Mouse (Mus musculus) hindbrain, embryonic 16.5 days (tissue): ENCODE results near the gene Scarf1. TPM values are rescaled to one million over a fixed set of nuclear protein-coding genes. Genes with fewer than 3 reads are reported as not detected.

Experiments used
- ATAC-seq: fragments of 200-750 bp; cut with Nextera tagmentation; 2 replicates; pipeline ENCODE4 v1.8.0; 2017; ENCODE audit warnings: moderate TSS enrichment, moderate library complexity
- H3K27ac ChIP-seq: fragments of 300-500 bp; sonication (generic); 2 replicates; pipeline ENCODE4 v1.5.1; 2014; ENCODE audit warnings: low read depth, mild to moderate bottlenecking, control low read depth, low read length, moderate library complexity
- H3K27me3 ChIP-seq: fragments of 300-500 bp; sonication (generic); replicated peaks from 2 replicates; pipeline ENCODE4 v1.6.1; 2014; ENCODE audit warnings: low read length; ENCODE audit not compliant: control insufficient read depth, insufficient read depth
- H3K36me3 ChIP-seq: fragments of 300-500 bp; sonication (generic); 2 replicates; pipeline ENCODE4 v1.6.1; 2014; ENCODE audit warnings: mild to moderate bottlenecking, low read length, moderate library complexity, mixed read lengths; ENCODE audit not compliant: control insufficient read depth, insufficient read depth
- H3K4me1 ChIP-seq: fragments of 300-500 bp; sonication (generic); 2 replicates; pipeline ENCODE4 v1.6.1; 2014; ENCODE audit warnings: low read depth, low read length; ENCODE audit not compliant: control insufficient read depth, insufficient read depth
- H3K4me2 ChIP-seq: fragments of 300-500 bp; sonication (generic); 2 replicates; pipeline ENCODE4 v1.6.1; 2014; ENCODE audit warnings: mild to moderate bottlenecking, low read length, control low read depth, moderate library complexity
- H3K4me3 ChIP-seq: fragments of 300-500 bp; sonication (generic); 2 replicates; pipeline ENCODE4 v1.5.1; 2014; ENCODE audit warnings: mild to moderate bottlenecking, low read length, control low read depth, moderate library complexity
- H3K9ac ChIP-seq: fragments of 300-500 bp; sonication (generic); 2 replicates; pipeline ENCODE4 v1.6.1; 2014; ENCODE audit warnings: low read depth, mild to moderate bottlenecking, control low read depth, low read length, moderate library complexity
- H3K9me3 ChIP-seq: fragments of 300-500 bp; sonication (generic); 2 replicates; pipeline ENCODE4 v1.6.1; 2014; ENCODE audit warnings: mild to moderate bottlenecking, low read length, moderate library complexity; ENCODE audit not compliant: control insufficient read depth
- WGBS: fragments of 180-500 bp; shearing (Covaris S2); extraction: QIAGEN DNeasy Blood & Tissue Kit; methylation state at CpG from one replicate; pipeline ENCODE4 v1.1.7; 2014; 5-methylcytosine and 5-hydroxymethylcytosine counted together
- polyA plus RNA-seq: library from polyadenylated mRNA; unstranded; fragments of >200 nt; fragmentation: Nextera tagmentation; extraction: Ambion mirVana; gene quantifications from 2 replicates; pipeline ENCODE4 v1.2.1, GENCODE M21; 2015

Gene Scarf1
- polyA plus RNA-seq, 1 experiment from 2014 or later = 4.2 TPM

GRCm38 (mm10) chr11:75540710-75541581 is 27.6 kb downstream of the Scarf1 start:
- Histone ChIP-seq H3K9me3 (no peaks in the 10 kb centered on the region), H3K27me3 (no peaks in the 10 kb centered on the region), H3K4me3 (no peak overlapping the region), H3K9ac (no peak overlapping the region), H3K4me2 (no peak overlapping the region), H3K4me1 (peaks cover 5% of the 10 kb centered on the region), H3K27ac (peak overlapping the region; percentile 4; the same call in 1 of the 2 replicates), H3K36me3 (no peaks in the 10 kb centered on the region)
- 0 out of 2 replicates have a peak, but pooled peaks have one; percentile 40 for ATAC-seq
- WGBS = 71% methylated on average over 19 of the region's 19 CpGs

DNA sequence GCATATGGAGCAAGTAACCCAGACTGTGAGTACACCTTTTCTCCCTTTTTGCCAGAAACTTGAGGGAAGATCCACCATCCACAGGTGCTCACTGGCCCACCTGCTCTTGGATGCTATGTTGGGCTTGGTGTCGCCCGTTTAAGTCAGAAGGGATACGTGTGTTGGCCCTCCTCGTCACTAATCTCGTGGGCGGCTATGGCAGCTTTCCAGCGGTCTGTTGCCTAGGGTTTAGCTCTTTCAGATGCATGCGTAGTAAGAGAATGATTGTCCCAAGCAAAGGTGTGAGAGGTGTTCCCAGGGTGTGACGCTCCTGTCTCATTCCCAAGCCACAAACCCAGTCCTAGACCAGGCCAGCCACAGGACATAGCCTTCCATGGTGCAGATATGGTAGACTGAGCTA is 31.4 kb downstream of the Scarf1 start:
- Histone ChIP-seq H3K4me2 (no peak overlapping the region), H3K27me3 (no peaks in the 10 kb centered on the region), H3K4me3 (no peak overlapping the region), H3K4me1 (peaks cover 2% of the 10 kb centered on the region), H3K9ac (no peak overlapping the region), H3K9me3 (no peaks in the 10 kb centered on the region), H3K36me3 (peaks cover 8% of the 10 kb centered on the region; the same call in 1 of the 2 replicates), H3K27ac (no peak overlapping the region)
- WGBS = 81% methylated on average over 9 of the region's 9 CpGs
- no peak for ATAC-seq

DNA sequence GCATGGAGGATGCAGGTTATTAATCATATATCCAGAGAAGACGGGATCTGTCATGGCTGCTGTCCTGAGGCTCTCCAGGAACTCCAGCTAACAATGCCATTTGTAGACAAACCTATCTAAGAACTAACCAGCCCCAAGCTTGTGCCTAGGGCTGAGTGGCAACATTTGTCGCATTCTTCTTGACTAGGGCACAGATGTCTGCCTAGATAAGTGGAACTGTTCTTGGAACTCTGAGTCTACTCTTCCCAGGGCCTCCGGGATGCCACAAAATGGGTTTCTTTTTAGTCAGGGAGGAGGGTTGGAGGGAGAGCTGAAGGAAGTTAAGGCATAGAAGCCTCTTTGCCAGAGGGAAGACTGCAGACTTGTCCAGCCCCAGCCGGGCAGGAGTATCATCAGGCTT is 32.7 kb downstream of the Scarf1 start:
- no peak overlapping the region for H3K9ac ChIP-seq
- 75% methylated on average over 4 of the region's 4 CpGs for WGBS
- no peaks in the 10 kb centered on the region for H3K27me3 ChIP-seq
- no peak overlapping the region for H3K27ac ChIP-seq
- no peak overlapping the region for H3K4me3 ChIP-seq
- ATAC-seq = no peak
- peaks cover 12% of the 10 kb centered on the region for H3K4me1 ChIP-seq
- H3K4me2 ChIP-seq = no peak overlapping the region
- H3K9me3 ChIP-seq = no peaks in the 10 kb centered on the region
- peaks cover 8% of the 10 kb centered on the region; the same call in 1 of the 2 replicates for H3K36me3 ChIP-seq

DNA sequence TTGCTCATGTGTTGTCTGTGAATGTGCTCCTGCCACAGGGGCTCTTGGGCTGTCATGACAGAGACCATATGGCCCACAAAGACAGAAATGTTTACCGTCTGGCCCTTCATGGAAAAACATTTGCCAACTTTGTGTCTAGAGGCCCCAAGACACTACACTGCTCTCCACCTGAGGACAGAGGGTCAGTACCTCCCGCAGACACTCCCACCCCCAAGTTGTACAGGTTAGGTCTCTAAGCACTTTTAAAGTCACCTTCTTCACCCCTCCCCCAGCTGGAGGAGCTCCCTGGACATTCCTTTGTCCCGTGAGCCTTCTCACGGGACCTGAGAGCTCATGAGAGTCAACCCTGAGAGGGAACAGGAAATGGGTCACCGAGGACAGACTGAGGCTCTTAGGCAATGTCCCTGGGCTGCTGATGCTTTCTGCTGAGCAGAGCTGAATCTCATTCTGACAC is 36.3 kb downstream of the Scarf1 start:
- Histone ChIP-seq H3K4me2 (no peak overlapping the region), H3K9ac (no peak overlapping the region), H3K27me3 (no peaks in the 10 kb centered on the region), H3K4me1 (peaks cover 26% of the 10 kb centered on the region), H3K9me3 (no peaks in the 10 kb centered on the region), H3K27ac (no peak overlapping the region; the same call in 1 of the 2 replicates), H3K36me3 (peaks cover 11% of the 10 kb centered on the region; the same call in 1 of the 2 replicates), H3K4me3 (no peak overlapping the region)
- 46% methylated on average over 5 of the region's 5 CpGs for WGBS
- no peak for ATAC-seq

DNA sequence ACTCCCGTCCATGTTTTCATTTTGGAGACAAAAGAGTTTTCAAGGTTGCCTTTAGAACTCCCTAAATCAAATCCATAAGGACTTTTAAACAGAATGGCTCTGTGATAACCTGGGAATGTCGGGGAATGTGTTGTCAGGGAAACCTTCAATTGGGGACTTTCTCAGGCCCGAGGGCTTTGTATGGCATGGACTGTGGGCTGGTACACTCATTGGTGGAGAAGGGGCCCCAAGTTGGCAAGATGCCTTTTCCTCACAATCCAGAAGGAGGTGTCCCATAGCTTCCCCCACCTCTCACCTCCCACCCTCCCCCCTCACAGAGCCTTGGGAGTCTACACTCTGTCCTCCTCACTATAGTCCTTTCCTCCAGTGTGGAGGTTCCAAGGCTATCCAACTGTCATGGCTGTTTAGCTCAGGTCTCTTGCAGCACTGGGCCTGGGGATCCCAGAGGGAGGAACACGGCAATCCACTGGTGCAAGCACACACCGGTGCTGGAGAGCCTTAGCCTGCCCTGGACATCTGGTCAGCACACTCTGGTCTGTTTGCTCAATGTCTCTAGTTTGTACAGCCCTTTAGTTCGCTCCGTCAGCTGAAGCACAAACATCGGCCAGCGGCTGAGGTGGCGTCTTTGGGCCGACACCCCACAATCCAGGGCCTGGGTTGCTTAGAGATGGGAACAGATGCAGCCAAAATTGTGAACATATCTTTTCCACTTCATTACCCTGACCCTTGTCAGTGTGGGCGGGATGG is 37.0 kb downstream of the Scarf1 start:
- no peaks in the 10 kb centered on the region for H3K27me3 ChIP-seq
- H3K9me3 ChIP-seq = no peaks in the 10 kb centered on the region
- peak; percentile 54 for ATAC-seq
- peaks cover 26% of the 10 kb centered on the region for H3K4me1 ChIP-seq
- H3K4me3 ChIP-seq = no peak overlapping the region
- peaks cover 13% of the 10 kb centered on the region; the same call in 1 of the 2 replicates for H3K36me3 ChIP-seq
- no peak overlapping the region for H3K27ac ChIP-seq
- H3K9ac ChIP-seq = no peak overlapping the region
- no peak overlapping the region for H3K4me2 ChIP-seq
- 36% methylated on average over 12 of the region's 12 CpGs for WGBS

DNA sequence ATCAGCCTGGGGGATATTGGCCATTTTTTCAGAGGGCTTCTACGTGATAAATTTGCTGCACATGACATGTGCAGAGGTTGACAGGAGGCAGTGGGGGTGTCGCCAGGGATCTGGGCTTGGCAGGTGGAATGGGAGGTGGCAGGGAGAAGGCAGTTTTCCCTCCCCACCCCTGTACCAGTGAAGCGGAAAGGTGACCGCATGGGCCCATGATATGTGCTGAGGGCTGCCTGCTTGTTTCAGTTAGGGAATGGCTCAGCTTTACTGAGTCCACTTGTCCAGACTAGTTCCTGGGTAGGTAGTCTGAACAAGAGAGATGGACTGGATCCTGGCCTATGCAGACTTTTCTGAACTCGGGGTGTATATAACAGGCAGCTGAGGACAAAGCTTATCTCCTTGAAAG is 38.0 kb downstream of the Scarf1 start:
- H3K27ac ChIP-seq = no peak overlapping the region
- no peak overlapping the region for H3K4me2 ChIP-seq
- H3K4me1 ChIP-seq = peaks cover 26% of the 10 kb centered on the region
- no peaks in the 10 kb centered on the region for H3K27me3 ChIP-seq
- H3K9me3 ChIP-seq = no peaks in the 10 kb centered on the region
- WGBS = 83% methylated on average over 5 of the region's 5 CpGs
- no peak for ATAC-seq
- H3K9ac ChIP-seq = no peak overlapping the region
- H3K36me3 ChIP-seq = peaks cover 13% of the 10 kb centered on the region; the same call in 1 of the 2 replicates
- no peak overlapping the region for H3K4me3 ChIP-seq

GRCm38 (mm10) chr11:75551961-75552441 is 38.7 kb downstream of the Scarf1 start:
- peak; percentile 32; the same call in 1 of the 2 replicates for ATAC-seq
- H3K36me3 ChIP-seq = peaks cover 10% of the 10 kb centered on the region; the same call in 1 of the 2 replicates
- WGBS = 37% methylated on average over 9 of the region's 9 CpGs
- no peak overlapping the region for H3K4me2 ChIP-seq
- no peak overlapping the region for H3K4me3 ChIP-seq
- H3K9ac ChIP-seq = 0 out of 2 replicates have a peak overlapping the region, but pooled peaks have one; percentile 4
- H3K27ac ChIP-seq = no peak overlapping the region; the same call in 1 of the 2 replicates
- peaks cover 26% of the 10 kb centered on the region for H3K4me1 ChIP-seq
- no peaks in the 10 kb centered on the region for H3K9me3 ChIP-seq
- H3K27me3 ChIP-seq = no peaks in the 10 kb centered on the region

DNA sequence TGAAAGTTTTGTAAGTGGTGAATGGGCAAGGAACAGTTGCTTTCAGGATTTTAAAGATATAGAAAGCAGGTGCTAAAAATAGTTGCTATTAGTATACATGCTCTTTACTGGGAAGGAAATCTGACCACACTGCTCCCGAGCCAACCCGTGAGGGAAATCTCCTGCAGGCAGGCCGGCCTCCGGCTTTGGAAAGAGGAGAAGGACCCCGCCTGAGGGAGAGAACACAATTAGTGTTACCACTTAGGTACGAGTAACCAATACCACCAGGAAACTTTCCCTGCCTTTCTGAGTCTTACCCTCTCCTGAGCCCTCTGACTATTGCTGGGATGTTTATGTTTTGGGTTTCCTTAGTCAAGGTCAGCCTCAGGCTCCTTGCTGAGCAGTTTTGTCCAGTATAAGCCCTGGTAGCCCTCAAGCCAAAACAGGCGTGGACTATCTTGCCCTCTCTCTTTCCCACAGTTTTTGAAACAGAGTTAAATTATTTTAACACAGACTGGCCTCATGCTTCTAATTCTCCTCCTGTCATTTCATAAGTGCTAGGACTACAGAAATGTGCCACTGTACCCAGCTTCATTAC is 39.7 kb downstream of the Scarf1 start:
- no peak overlapping the region; the same call in none of the 2 replicates for H3K27ac ChIP-seq
- WGBS = 65% methylated on average over 7 of the region's 7 CpGs

More for the DNA sequence above, 39.7 kb downstream of the Scarf1 start:
- H3K27me3 ChIP-seq = no peaks in the 10 kb centered on the region
- no peak overlapping the region for H3K9ac ChIP-seq
- no peak for ATAC-seq
- H3K4me1 ChIP-seq = peaks cover 26% of the 10 kb centered on the region
- H3K4me3 ChIP-seq = no peak overlapping the region
- H3K36me3 ChIP-seq = peaks cover 9% of the 10 kb centered on the region; the same call in 1 of the 2 replicates
- no peak overlapping the region for H3K4me2 ChIP-seq
- H3K9me3 ChIP-seq = no peaks in the 10 kb centered on the region
